Mouse (Mus musculus) left cerebral cortex, postnatal 10 days (tissue): ENCODE results near the gene Auts2. TPM values are rescaled to one million over a fixed set of nuclear protein-coding genes. Genes with fewer than 3 reads are reported as not detected.

ENCODE experiments used
- DNase-seq, 2 experiments: peaks; one replicate each; pipeline ENCODE4 v3.0.0; 2021 to 2022; ENCODE audit warnings: low spot score in 2 of 2, mixed read lengths in 1 of 2; ENCODE audit errors: extremely low spot score in 1 of 2
- intact Hi-C: fragments of 180-260 bp; cut with DNase I; formaldehyde crosslinking; loops from one replicate; pipeline ENCODE4 v1.15.1; 2025
- total RNA-seq, 2 experiments: library from RNA; stranded (reverse); gene quantifications; 2 replicates each; pipeline ENCODE4 v1.2.3; 2021

The Auts2 gene
- total RNA-seq, 2 experiments from 2014 or later, result 87.0 to 93.1 TPM

- intact Hi-C loops, result no loop called here
- no peak for DNase-seq
These were observed 76.4 kb downstream of the Auts2 start for GRCm38 (mm10) chr5:132466427-132467363.

- intact Hi-C loops, result no loop called here
- no peak for DNase-seq
These were observed 80.6 kb downstream of the Auts2 start for GRCm38 (mm10) chr5:132462560-132462959.

DNA sequence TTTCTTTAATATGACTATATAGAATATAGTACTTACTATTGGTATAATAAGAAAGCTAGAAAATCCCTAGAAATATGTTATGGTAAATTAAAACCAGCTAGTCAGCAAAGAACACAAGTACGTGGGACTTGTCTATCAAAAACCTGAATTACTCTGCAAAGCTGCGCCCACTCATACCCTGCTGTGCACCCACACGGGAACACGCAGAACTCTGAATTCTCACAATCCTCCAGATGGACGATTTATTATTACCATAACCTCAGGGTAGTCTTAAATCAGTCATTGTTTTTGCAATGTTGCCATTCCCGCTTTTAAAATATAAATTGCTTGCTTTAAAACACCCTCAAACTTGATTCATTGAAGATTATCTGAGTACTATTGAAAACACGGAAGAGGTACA, 84.6 kb downstream of the Auts2 start:
- peak in 1 of 2 experiments; percentile 29 for DNase-seq
- intact Hi-C loops, result no loop called here

- intact Hi-C loops, result no loop called here
- DNase-seq, result peak in 1 of 2 experiments; percentile 55
These were observed 90.8 kb downstream of the Auts2 start for GRCm38 (mm10) chr5:132452381-132452780.

- intact Hi-C loops, result no loop called here
These were observed 93.1 kb downstream of the Auts2 start for GRCm38 (mm10) chr5:132450071-132450470.

GRCm38 (mm10) chr5:132448401-132449066, 94.6 kb downstream of the Auts2 start:
- no peak for DNase-seq
- intact Hi-C loops, result no loop called here

More at GRCm38 (mm10) chr5:132450071-132450470, 93.1 kb downstream of the Auts2 start:
- DNase-seq, result no peak

DNA sequence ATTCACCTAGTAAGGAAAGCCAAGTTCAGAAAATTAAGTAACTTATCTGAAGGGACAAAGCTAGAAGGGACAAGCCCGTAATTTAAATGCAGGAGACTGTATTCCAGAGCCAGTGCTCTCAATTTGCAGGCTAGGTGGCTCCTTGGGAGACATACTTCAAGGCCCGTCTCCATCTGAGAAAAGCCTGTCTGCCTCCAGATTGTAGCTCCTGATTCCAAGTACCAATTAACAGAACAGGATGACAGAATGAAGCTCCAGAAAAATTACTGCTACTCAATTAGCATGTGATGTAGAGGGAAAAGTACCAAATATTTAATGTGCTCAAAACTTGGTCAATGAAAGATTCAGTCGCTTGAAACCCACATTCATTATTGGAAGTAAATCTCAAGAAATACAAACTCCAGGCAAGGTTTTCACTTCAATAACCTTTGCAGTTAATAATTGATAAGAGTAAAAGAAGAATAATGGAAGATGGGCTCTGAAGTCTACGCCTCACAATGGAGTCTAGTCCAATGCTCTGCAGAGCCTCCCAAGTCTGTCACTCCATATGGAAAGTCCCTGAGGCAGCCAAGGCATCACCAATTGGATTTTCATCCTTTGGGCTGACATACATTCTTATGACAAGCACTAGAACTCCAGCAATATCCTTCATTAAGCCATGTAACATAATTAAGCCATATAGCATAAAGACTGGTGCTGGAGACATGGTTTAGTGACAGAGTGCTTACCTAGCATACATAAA, 97.8 kb downstream of the Auts2 start:
- intact Hi-C loops, result no loop called here
- no peak for DNase-seq

DNA sequence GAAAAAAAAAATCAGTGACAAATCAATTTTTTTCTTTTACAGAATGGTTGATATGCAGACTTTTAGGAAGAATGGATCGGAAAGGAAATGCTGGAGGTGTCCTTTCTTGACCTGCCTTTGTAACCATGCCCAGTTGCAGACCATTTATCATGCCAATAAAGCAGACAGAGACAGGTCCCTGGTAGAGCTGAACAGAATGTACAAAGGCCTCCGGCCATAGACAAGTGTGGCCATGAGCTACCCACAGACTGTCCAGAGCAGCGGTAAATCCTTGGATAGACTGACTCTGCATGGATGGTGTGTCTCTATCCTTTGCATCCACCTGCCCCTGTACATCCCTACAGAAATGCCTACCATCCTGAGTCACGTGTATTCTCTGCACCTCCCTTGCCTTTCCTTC, 100.2 kb downstream of the Auts2 start:
- intact Hi-C loops, result no loop called here
- DNase-seq, result no peak

- DNase-seq, result no peak
- intact Hi-C loops, result no loop called here
These were observed 104.7 kb downstream of the Auts2 start for GRCm38 (mm10) chr5:132438414-132438813.

DNA sequence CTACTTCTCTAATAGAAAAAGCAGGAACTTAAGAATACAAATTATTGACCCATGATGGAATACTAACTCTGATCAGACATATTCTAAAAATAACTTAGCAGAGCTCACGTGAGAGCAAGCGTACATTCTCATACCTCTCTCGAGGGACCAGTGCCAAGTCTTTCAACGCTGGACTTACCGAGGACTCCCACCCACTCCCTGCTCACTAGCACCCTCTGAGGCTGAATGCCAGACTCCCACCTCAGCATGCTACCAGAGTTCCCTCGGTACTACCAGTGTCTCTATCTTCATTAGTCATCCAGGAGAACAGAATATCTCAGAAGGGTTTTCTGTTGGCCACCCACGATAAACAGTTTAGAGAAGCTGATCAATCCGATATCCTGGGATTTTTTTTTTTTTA, 105.2 kb downstream of the Auts2 start:
- DNase-seq, result peak in 1 of 2 experiments; percentile 51
- intact Hi-C loops, result no loop called here

GRCm38 (mm10) chr5:132437478-132437877, 105.7 kb downstream of the Auts2 start:
- intact Hi-C loops, result no loop called here
- no peak for DNase-seq

DNA sequence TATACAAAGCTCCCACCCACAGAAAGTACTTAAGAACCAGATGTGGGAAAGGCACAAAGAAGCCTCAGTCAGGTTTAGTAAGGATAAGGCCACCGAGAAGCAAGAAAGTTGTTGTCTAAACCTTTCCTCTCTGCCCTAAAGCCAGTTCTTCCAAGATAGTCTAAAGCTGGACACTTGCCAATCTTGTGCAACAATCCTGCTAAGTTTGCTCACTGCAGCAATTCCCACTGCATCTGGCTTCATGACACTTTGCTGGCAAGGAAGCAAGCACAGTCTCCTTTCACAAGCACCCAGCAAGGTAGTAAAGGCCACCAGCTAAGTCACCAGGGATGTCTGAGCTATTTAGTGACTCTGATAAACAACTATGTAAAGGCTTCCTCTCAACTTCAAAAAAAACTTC, 106.2 kb downstream of the Auts2 start:
- intact Hi-C loops, result no loop called here
- DNase-seq, result no peak

- DNase-seq, result no peak
- intact Hi-C loops, result no loop called here
These were observed 106.7 kb downstream of the Auts2 start for GRCm38 (mm10) chr5:132436473-132436872.

DNA sequence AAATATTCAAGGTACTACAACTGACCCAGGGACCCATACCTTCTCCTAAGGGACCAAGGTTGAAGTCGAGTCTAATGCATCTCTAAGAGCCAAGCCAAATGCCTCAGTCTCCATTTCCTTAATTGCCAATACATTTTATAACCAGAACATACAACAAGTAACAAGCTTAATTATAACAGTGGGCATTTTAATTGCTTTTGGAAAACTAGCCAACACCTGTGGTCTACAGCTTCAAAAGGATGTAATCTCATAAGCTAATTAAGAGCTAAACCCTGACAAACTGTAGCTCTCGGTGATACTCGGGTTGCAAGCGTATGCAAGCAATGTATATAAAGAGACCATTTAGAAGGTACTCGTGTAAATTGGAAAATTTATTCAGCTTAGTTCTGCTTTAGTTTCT, 107.7 kb downstream of the Auts2 start:
- DNase-seq, result no peak
- intact Hi-C loops, result no loop called here

DNA sequence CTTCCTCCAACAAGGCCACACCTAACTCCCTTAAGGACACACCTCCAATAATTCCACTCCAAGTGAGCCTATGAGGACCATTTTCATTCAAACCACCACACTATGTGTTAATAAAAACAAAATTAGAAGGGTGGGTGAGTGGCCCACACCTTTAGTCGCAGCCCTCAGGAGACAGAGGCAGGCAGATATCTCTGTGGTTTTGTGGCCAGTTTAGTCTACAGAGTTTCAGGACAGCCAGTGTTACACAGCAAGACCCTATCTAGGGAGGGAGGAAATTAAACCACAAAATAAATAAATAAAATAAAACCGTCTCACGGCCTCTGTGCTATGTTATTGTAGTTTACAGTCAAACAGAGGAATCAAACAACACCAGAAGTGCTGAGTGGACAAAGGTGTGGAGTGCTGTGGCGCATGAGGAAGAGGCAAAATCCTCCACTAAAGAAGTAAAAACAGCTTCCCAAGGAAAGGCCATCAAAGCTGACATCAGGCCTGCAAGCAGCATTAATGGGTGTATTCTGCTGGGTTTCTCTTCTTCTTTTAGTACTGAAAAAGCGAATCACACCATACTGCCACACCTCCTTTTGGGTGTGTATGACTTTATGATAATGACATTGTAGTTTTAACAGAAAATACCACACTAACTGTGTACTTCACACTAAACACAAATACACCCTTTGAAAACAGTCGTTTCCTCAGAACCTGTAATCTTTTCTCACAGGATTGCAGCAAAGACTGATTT, 109.6 kb downstream of the Auts2 start:
- intact Hi-C loops, result no loop called here
- DNase-seq, result no peak

DNA sequence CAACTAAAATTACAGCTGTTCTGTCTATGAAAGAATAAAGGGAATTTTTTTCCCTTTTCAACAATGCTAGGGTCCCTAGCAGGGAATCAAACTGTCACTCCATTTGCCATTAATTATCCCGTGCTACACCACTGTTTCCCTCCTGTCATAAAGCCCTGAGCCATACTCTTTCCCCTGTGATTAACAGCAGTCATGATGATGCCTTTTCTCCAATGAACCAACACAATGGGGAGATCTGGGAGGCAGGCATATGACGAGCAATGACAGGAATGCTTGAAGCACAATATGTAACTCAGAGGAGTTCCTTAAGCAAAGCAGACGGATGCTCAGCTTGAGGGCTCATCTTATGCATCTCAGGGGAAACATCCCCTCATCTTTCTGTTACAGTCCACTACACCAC, 113.8 kb downstream of the Auts2 start:
- no peak for DNase-seq
- intact Hi-C loops, result no loop called here

GRCm38 (mm10) chr5:132426342-132426741, 116.8 kb downstream of the Auts2 start:
- intact Hi-C loops, result no loop called here
- DNase-seq, result no peak

GRCm38 (mm10) chr5:132425792-132426309, 117.3 kb downstream of the Auts2 start:
- no peak for DNase-seq
- intact Hi-C loops, result no loop called here
